Mouse (Mus musculus) intestine, embryonic 14.5 days (tissue): ENCODE results near the gene AI661453. TPM values are rescaled to one million over a fixed set of nuclear protein-coding genes. Genes with fewer than 3 reads are reported as not detected.
A peak's percentile ranks its signal among the peaks of the same experiment; 100 is the strongest.
"Not testable (repeated sequence)": the region's sequence is repeated elsewhere in the genome, so short reads cannot be mapped to it uniquely, and the experiment has no call there.

ENCODE experiments used
- ATAC-seq: fragments of 200-750 bp; cut with Nextera tagmentation; replicated peaks from 2 replicates; pipeline ENCODE4 v1.8.0; 2017; ENCODE audit warnings: low read depth, moderate number of reproducible peaks, moderate TSS enrichment, moderate library complexity; ENCODE audit not compliant: low FRiP score, low TSS enrichment
- DNase-seq: peaks from one replicate; pipeline ENCODE4 v3.0.0-alpha.2; 2018; ENCODE audit warnings: low spot score
- H3K27ac ChIP-seq: fragments of 300-500 bp; sonication (generic); 2 replicates; pipeline ENCODE4 v1.5.1; 2014; ENCODE audit warnings: low read depth, mild to moderate bottlenecking, control low read depth
- H3K27me3 ChIP-seq: fragments of 300-500 bp; sonication (generic); replicated peaks from 2 replicates; pipeline ENCODE4 v1.6.1; 2014; ENCODE audit warnings: low read length, control low read depth; ENCODE audit not compliant: control insufficient read depth, insufficient read depth
- H3K36me3 ChIP-seq: fragments of 300-500 bp; sonication (generic); 2 replicates; pipeline ENCODE4 v1.6.1; 2014; ENCODE audit warnings: low read length, control low read depth; ENCODE audit not compliant: control insufficient read depth, insufficient read depth
- H3K4me1 ChIP-seq: fragments of 300-500 bp; sonication (generic); replicated peaks from 2 replicates; pipeline ENCODE4 v1.6.1; 2014; ENCODE audit warnings: low read length, control low read depth, mixed read lengths; ENCODE audit not compliant: control insufficient read depth, insufficient read depth
- H3K4me2 ChIP-seq: fragments of 300-500 bp; sonication (generic); 2 replicates; pipeline ENCODE4 v1.6.1; 2014; ENCODE audit warnings: low read length
- H3K4me3 ChIP-seq: fragments of 300-500 bp; sonication (generic); 2 replicates; pipeline ENCODE4 v1.5.1; 2014; ENCODE audit warnings: low read depth, low read length, control low read depth, mixed read lengths
- H3K9ac ChIP-seq: fragments of 300-500 bp; sonication (generic); 2 replicates; pipeline ENCODE4 v1.6.1; 2014; ENCODE audit warnings: mild to moderate bottlenecking, low read length
- H3K9me3 ChIP-seq: fragments of 300-500 bp; sonication (generic); 2 replicates; pipeline ENCODE4 v1.6.1; 2016; ENCODE audit warnings: low read length, control low read depth; ENCODE audit not compliant: control insufficient read depth
- WGBS: fragments of 180-500 bp; shearing (Covaris S2); extraction: QIAGEN DNeasy Blood & Tissue Kit; methylation state at CpG from one replicate; pipeline ENCODE4 v1.1.7; 2014; 5-methylcytosine and 5-hydroxymethylcytosine counted together
- polyA plus RNA-seq: library from polyadenylated mRNA; unstranded; fragments of >200 nt; fragmentation: Nextera tagmentation; extraction: Ambion mirVana; gene quantifications from 2 replicates; pipeline ENCODE4 v1.2.1, GENCODE M21; 2014

AI661453 gene
- polyA plus RNA-seq, 1 experiment from 2014 or later: 4.4 TPM

DNA sequence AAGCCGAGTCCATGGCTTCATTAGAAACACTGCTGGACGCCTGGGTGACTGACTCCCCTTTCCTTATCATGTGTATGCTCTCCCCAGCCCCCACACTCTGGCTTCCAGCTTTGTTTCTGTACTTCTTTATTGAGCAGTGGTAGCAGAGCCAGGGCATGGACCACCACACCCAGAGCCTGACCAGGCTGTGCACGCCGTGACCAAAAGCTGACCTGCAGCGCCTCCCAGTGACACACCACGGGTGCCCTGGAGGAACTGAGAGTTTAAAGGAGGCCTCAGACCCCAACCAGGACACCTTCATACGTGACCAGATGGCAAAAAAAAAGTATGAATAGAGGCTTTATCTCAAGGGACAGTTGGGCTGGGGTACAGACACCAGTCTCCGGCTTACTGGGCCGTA is 54.4 kb downstream of the AI661453 start:
- no peak for ATAC-seq
- Histone ChIP-seq H3K36me3 (peaks cover 79% of the 10 kb centered on the region), H3K9ac (no peak overlapping the region), H3K9me3 (no peaks in the 10 kb centered on the region), H3K4me3 (no peak overlapping the region), H3K27me3 (no peaks in the 10 kb centered on the region), H3K4me1 (peaks cover 4% of the 10 kb centered on the region), H3K27ac (no peak overlapping the region), H3K4me2 (no peak overlapping the region)
- DNase-seq: peak; percentile 53
- WGBS: 76% methylated on average over 9 of the region's 9 CpGs

DNA sequence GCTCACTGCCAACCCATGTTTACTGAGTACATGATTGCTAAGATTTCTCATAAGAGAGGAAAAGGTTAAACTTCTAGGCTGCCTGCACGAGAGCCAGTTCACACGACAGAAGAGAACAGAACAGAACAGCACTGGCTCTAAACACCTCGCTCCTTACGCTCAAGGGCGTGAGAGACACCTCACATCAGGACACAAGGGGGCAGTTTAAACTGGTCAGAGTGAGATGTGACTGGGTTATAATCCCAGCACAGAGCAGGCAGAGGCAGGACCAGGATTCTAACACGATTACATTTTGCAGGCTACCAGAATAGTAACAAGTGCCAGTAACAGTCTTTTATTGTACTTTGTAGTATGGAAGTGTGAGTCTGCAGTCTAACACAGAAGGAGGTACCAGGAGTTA is 56.3 kb downstream of the AI661453 start:
- Histone ChIP-seq H3K4me1 (no peaks in the 10 kb centered on the region), H3K4me2 (no peak overlapping the region), H3K9ac (no peak overlapping the region), H3K9me3 (no peaks in the 10 kb centered on the region), H3K27me3 (no peaks in the 10 kb centered on the region), H3K36me3 (peaks cover 92% of the 10 kb centered on the region), H3K4me3 (no peak overlapping the region), H3K27ac (no peak overlapping the region)
- WGBS: 73% methylated on average over 6 of the region's 6 CpGs
- no peak for DNase-seq
- ATAC-seq: no peak

DNA sequence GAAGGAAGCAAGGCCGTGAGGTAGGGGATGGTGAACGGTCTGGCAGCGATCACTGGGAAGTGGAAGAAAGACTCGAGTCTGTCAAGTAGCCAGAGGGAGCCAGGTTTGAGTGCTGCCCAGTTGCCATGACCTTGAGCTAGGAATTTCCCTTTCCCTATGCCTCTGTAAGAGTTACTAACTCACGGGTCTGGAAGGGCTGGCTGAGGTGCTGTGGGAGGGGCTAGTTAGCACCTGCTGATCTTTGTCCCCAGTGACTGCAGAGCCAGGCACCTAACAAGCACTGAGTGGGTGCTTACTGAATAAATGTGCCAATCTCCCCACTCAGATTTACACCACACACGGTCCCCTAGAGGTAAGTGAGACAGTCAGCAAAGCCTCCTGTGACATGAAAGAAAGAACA is 57.2 kb downstream of the AI661453 start:
- Histone ChIP-seq H3K9ac (no peak overlapping the region), H3K9me3 (no peaks in the 10 kb centered on the region), H3K4me2 (no peak overlapping the region), H3K4me3 (no peak overlapping the region), H3K27ac (no peak overlapping the region), H3K36me3 (peaks cover 91% of the 10 kb centered on the region), H3K27me3 (no peaks in the 10 kb centered on the region), H3K4me1 (no peaks in the 10 kb centered on the region)
- no peak for DNase-seq
- no peak for ATAC-seq
- WGBS: 85% methylated on average over 6 of the region's 6 CpGs

DNA sequence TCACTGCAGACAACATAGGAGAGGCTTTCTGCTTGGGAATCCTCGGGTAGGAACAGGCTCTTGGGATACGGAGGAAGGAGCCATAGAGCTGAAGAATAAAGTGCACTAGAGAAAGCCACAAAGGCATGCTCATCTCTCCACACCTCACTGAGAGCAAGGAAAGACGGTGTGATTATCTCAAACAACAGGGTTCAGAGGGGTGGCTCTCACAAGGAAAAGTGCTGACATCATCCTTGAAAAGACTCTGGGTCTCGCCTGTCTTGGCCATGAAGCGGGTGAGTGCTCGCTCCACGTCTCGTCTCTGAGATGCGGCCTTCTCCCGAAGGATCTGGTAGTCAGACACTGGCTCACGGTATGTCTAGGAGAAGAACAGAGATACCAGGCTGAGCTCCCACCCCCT is 57.7 kb downstream of the AI661453 start:
- H3K9me3 ChIP-seq: no peaks in the 10 kb centered on the region
- no peak for DNase-seq
- no peak overlapping the region for H3K4me2 ChIP-seq
- peaks cover 92% of the 10 kb centered on the region for H3K36me3 ChIP-seq
- 89% methylated on average over 11 of the region's 11 CpGs for WGBS
- H3K27me3 ChIP-seq: no peaks in the 10 kb centered on the region
- H3K27ac ChIP-seq: no peak overlapping the region
- H3K4me1 ChIP-seq: no peaks in the 10 kb centered on the region
- no peak overlapping the region for H3K4me3 ChIP-seq
- H3K9ac ChIP-seq: no peak overlapping the region
- ATAC-seq: no peak

DNA sequence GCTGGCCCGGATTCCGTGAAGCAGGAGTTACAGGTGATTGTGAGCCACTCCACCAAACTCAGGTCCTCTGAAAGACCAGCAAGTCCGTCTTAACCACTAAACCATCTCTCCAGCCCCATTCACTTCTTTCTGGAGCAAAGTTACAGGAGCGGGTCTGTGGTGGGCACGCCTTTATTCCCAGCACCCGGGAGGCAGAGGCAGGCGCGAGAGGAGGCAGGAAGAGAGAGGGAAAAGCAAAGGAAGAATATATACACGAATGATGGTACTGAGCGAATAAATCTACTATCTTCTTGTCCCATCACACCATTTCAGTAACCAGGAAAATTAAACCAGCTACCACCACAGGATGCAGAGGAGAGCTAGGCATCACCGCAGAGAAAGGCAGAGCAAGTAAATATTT is 65.1 kb downstream of the AI661453 start:
- no peaks in the 10 kb centered on the region for H3K27me3 ChIP-seq
- H3K4me2 ChIP-seq: peak overlapping the region; percentile 72
- DNase-seq (no peak), ATAC-seq (0 out of 2 replicates have a peak, but pooled peaks have one; percentile 3)
- peak overlapping the region; percentile 81 for H3K4me3 ChIP-seq
- peak overlapping the region; percentile 75 for H3K9ac ChIP-seq
- no peak overlapping the region for H3K27ac ChIP-seq
- peaks cover 33% of the 10 kb centered on the region for H3K36me3 ChIP-seq
- no peaks in the 10 kb centered on the region for H3K9me3 ChIP-seq
- WGBS: 6% methylated on average over 11 of the region's 11 CpGs
- H3K4me1 ChIP-seq: peaks cover 22% of the 10 kb centered on the region

DNA sequence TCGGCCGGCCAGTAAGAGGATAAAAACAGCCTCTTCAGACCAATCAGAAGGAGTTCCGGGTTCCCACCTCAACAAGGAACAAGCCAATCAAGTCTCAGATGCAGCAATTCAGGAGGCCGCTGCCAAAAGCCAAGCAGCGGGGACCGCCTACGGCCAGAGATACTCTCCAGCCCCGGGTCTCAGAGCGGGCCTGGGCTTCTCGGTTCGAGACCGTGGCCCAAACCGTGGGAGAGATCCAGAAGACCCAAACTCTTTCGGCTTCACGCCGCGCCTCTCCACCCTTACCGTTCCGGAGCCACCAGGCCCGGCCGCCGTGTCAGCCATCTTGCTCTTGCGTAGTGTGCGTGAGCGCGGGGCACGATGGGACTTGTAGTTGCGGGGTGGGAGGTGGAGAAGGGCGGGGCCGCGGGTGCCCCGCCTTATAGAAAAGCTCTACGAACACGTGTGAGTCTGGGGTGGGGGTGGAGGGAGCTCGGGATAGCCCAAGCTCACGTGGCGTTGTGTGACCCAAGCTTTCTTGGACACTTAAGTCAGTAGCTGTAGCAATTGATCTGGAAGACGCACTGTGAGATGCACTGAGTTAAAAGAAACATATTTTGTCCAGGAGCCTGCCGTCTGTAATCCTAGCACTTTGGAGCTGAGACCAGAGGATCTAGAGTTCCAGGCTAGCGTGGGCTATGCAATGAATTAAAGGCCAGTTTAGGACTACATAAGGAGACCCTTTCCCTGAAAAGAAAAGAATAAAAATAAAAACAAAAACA is 65.7 kb downstream of the AI661453 start, which contains the start of gene Taf8:
Taf8 (minus strand) TSS at position 347 of the 761 bp plus-strand sequence.
- Histone ChIP-seq H3K4me1 (peaks cover 23% of the 10 kb centered on the region), H3K27ac (peak within 1 kb of the TSS; percentile 74), H3K4me3 (peak within 1 kb of the TSS; percentile 81), H3K9ac (peak within 1 kb of the TSS; percentile 75), H3K27me3 (no peaks in the 10 kb centered on the region), H3K9me3 (no peaks in the 10 kb centered on the region), H3K36me3 (peaks cover 28% of the 10 kb centered on the region), H3K4me2 (peak within 1 kb of the TSS; percentile 72)
- DNase-seq: peak; percentile 99
- ATAC-seq: peak; percentile 93
- WGBS: 2% methylated on average over 40 of the region's 40 CpGs

DNA sequence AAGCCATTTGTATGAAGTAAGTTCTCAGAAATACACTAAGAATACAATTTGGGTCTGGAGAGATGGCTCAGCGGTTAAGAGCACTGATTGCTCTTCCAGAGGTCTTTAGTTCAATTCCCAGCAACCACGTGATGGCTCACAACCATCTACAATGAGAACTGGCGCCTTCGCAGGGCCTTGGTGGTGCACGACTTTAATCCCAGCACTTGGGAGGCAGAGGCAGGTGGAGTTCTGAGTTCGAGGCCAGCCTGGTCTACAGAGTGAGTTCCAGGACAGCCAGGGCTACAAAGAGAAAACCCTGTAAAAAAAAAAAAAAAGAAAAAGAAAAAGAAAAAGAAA is 66.3 kb downstream of the AI661453 start:
- not testable (repeated sequence) for ATAC-seq, H3K9me3 ChIP-seq, H3K27ac ChIP-seq, H3K27me3 ChIP-seq, H3K4me3 ChIP-seq, DNase-seq, H3K9ac ChIP-seq
- H3K4me1 ChIP-seq: peaks cover 29% of the 10 kb centered on the region
- H3K4me2 ChIP-seq: peak overlapping the region; percentile 72
- 79% methylated on average over 6 of the region's 6 CpGs for WGBS
- peaks cover 24% of the 10 kb centered on the region for H3K36me3 ChIP-seq

DNA sequence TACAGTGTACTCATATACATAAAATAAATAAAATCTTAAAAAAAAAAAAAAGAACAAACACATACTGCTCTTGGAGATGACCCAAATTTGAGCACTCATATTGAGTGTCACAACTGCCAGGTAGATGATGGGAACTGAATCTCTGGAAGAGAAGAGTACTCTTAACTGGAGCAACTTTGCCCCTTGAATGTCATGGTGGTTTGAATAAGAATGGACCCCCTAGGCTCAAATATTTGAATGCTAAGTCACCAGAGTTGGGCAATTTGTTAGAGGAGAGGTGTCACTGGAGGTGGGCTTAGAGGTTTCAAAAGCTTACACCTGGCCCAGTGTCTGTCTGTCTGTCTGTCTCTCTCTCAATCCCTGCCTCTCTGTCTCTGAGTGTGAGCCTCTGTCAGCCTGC is 67.3 kb downstream of the AI661453 start:
- Histone ChIP-seq H3K4me2 (no peak overlapping the region), H3K27me3 (no peaks in the 10 kb centered on the region), H3K27ac (no peak overlapping the region), H3K9ac (no peak overlapping the region), H3K9me3 (no peaks in the 10 kb centered on the region), H3K4me1 (peaks cover 37% of the 10 kb centered on the region), H3K36me3 (peaks cover 16% of the 10 kb centered on the region; the same call in 1 of the 2 replicates), H3K4me3 (no peak overlapping the region)
- no peak for DNase-seq
- no peak for ATAC-seq

DNA sequence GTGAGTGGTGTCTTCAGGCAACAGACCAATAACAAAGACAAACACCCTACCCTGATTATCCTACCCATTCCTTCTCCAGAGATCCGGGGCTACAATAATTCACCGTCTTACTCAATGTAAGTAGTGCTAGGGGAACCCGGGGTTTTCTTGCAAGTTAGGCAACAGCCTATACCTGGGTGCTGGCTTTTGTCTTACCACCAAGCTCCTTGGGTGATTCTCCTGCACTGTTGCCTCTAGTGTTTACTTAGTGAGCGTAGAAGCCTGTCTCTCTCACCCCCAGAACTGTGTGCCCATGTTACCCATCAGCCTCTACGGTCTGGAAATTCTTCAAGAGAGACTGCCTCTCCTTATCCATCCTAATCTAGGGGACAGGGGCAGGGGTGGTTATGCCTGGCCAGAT is 67.8 kb downstream of the AI661453 start:
- H3K27ac ChIP-seq: peak overlapping the region; percentile 44; the same call in 1 of the 2 replicates
- no peak for ATAC-seq
- peak overlapping the region; percentile 35 for H3K4me3 ChIP-seq
- peak overlapping the region; percentile 46; the same call in 1 of the 2 replicates for H3K9ac ChIP-seq
- no peak for DNase-seq
- H3K9me3 ChIP-seq: no peaks in the 10 kb centered on the region
- peak overlapping the region; percentile 53 for H3K4me2 ChIP-seq
- 50% methylated on average over 5 of the region's 5 CpGs for WGBS
- H3K27me3 ChIP-seq: no peaks in the 10 kb centered on the region
- peaks cover 11% of the 10 kb centered on the region; the same call in 1 of the 2 replicates for H3K36me3 ChIP-seq
- peaks cover 39% of the 10 kb centered on the region for H3K4me1 ChIP-seq
